Mouse (Mus musculus) CH12.LX (cell line): ENCODE measurements around the gene Rab43. TPM values are rescaled to one million over a fixed set of nuclear protein-coding genes. Genes with fewer than 3 reads are reported as not detected.

Experiments used
- DNase-seq: peaks from one replicate; pipeline ENCODE4 v3.0.0-alpha.2; 2013; ENCODE audit errors: extremely low read depth
- H3K27ac ChIP-seq: 2 replicates; pipeline ENCODE4 v1.5.1; 2012; ENCODE audit warnings: low read depth, mild to moderate bottlenecking, control low read depth, moderate library complexity; ENCODE audit not compliant: insufficient read depth
- H3K27me3 ChIP-seq: replicated peaks from 2 replicates; pipeline ENCODE3; 2012; ENCODE audit warnings: inconsistent platforms
- H3K36me3 ChIP-seq, 2 experiments: replicated peaks in 1 of 2; 2 replicates each; pipeline versions ENCODE3 to v1.6.1; 2012; ENCODE audit warnings: inconsistent platforms in 1 of 2, low read length in 1 of 2, mild to moderate bottlenecking in 1 of 2, mixed read lengths in 1 of 2, moderate library complexity in 1 of 2; ENCODE audit not compliant: control insufficient read depth in 1 of 2, insufficient read depth in 1 of 2
- H3K4me1 ChIP-seq, 2 experiments: 2 replicates each; pipeline ENCODE4 v1.6.1; 2012; ENCODE audit warnings: inconsistent platforms in 1 of 2, moderate library complexity in 1 of 2; ENCODE audit not compliant: insufficient read depth in 2 of 2, control insufficient read depth in 1 of 2
- H3K4me2 ChIP-seq: 2 replicates; pipeline ENCODE4 v1.6.1; 2012; ENCODE audit warnings: low read depth, mild to moderate bottlenecking, control low read depth; ENCODE audit not compliant: poor library complexity, insufficient read depth, severe bottlenecking
- H3K4me3 ChIP-seq, 3 experiments: fragments of 150-350 bp in 1 of 3; sonication (generic) in 1 of 3; replicated peaks in 1 of 3; 2 replicates each; pipeline versions ENCODE3 to v1.5.1; 2011 to 2012; ENCODE audit warnings: low read depth in 2 of 3, low read length in 2 of 3, mild to moderate bottlenecking in 2 of 3, moderate library complexity in 2 of 3, control low read depth in 1 of 3, improper control_type of control experiment in 1 of 3, inconsistent platforms in 1 of 3, mixed read lengths in 1 of 3; ENCODE audit not compliant: poor library complexity in 1 of 3
- H3K79me2 ChIP-seq: replicated peaks from 2 replicates; pipeline ENCODE4 v1.6.1; 2012; ENCODE audit warnings: mild to moderate bottlenecking, moderate library complexity; ENCODE audit not compliant: control insufficient read depth, poor library complexity, insufficient read depth, severe bottlenecking; ENCODE audit errors: extremely low read depth
- H3K9ac ChIP-seq: 2 replicates; pipeline ENCODE4 v1.6.1; 2012; ENCODE audit warnings: low read depth, mild to moderate bottlenecking, control low read depth, moderate library complexity; ENCODE audit not compliant: insufficient read depth
- H3K9me3 ChIP-seq: replicated peaks from 2 replicates; pipeline ENCODE3; 2012; ENCODE audit warnings: low read length, inconsistent platforms, mixed read lengths
- CHD1 ChIP-seq: IDR thresholded peaks from 2 replicates; pipeline ENCODE4 v1.6.1; 2012; ENCODE audit warnings: low read depth, low read length, improper control_type of control experiment, inconsistent platforms
- CHD2 ChIP-seq: IDR thresholded peaks from 2 replicates; pipeline ENCODE4 v1.6.1; 2011; ENCODE audit warnings: low read length, improper control_type of control experiment
- ETS1 ChIP-seq: conservative IDR thresholded peaks from 2 replicates; pipeline ENCODE4 v1.6.1; 2012; ENCODE audit warnings: low read depth, mild to moderate bottlenecking, inconsistent platforms, low read length, improper control_type of control experiment, moderate library complexity
- GABPA ChIP-seq: IDR thresholded peaks from 2 replicates; pipeline ENCODE4 v1.6.1; 2012; ENCODE audit warnings: low read depth, low read length, improper control_type of control experiment, inconsistent platforms; ENCODE audit not compliant: insufficient replicate concordance
- KAT2A ChIP-seq: IDR thresholded peaks from 2 replicates; pipeline ENCODE4 v1.6.1; 2012; ENCODE audit warnings: low read length, improper control_type of control experiment, inconsistent platforms; ENCODE audit not compliant: insufficient replicate concordance
- MAFK ChIP-seq: IDR thresholded peaks from 2 replicates; pipeline ENCODE4 v1.6.1; 2011; ENCODE audit warnings: low read length, improper control_type of control experiment; ENCODE audit not compliant: insufficient replicate concordance
- MEF2A ChIP-seq: IDR thresholded peaks from 2 replicates; pipeline ENCODE4 v1.6.1; 2014; ENCODE audit warnings: low read depth, mild to moderate bottlenecking, inconsistent platforms, low read length, improper control_type of control experiment, borderline replicate concordance
- MXI1 ChIP-seq: IDR thresholded peaks from 2 replicates; pipeline ENCODE4 v1.6.1; 2011; ENCODE audit warnings: mild to moderate bottlenecking, low read depth, low read length, improper control_type of control experiment
- POLR2A ChIP-seq: IDR thresholded peaks from 2 replicates; pipeline ENCODE4 v1.6.1; 2011; ENCODE audit warnings: low read depth, mild to moderate bottlenecking, improper control_type of control experiment, low read length
- RAD21 ChIP-seq: IDR thresholded peaks from 2 replicates; pipeline ENCODE4 v1.6.1; 2011; ENCODE audit warnings: low read depth, mild to moderate bottlenecking, low read length, improper control_type of control experiment, moderate library complexity
- RCOR1 ChIP-seq: conservative IDR thresholded peaks from 2 replicates; pipeline ENCODE4 v1.6.1; 2012; ENCODE audit warnings: low read depth, mild to moderate bottlenecking, inconsistent platforms, low read length, improper control_type of control experiment
- SIN3A ChIP-seq: IDR thresholded peaks from 2 replicates; pipeline ENCODE4 v1.6.1; 2012; ENCODE audit warnings: low read length, improper control_type of control experiment, inconsistent platforms
- TBP ChIP-seq: conservative IDR thresholded peaks from 2 replicates; pipeline ENCODE4 v1.6.1; 2011; ENCODE audit warnings: low read depth, low read length, improper control_type of control experiment
- USF1 ChIP-seq: IDR thresholded peaks from 2 replicates; pipeline ENCODE4 v1.6.1; 2014; ENCODE audit warnings: low read depth, mild to moderate bottlenecking, inconsistent platforms, low read length, improper control_type of control experiment
- USF2 ChIP-seq: conservative IDR thresholded peaks from 2 replicates; pipeline ENCODE4 v1.6.1; 2011; ENCODE audit warnings: low read depth, low read length, improper control_type of control experiment
- ZC3H11A ChIP-seq: IDR thresholded peaks from 2 replicates; pipeline ENCODE4 v1.6.1; 2012; ENCODE audit warnings: low read depth, mild to moderate bottlenecking, inconsistent platforms, low read length, improper control_type of control experiment
- ZKSCAN1 ChIP-seq: IDR thresholded peaks from 2 replicates; pipeline ENCODE4 v1.6.1; 2012; ENCODE audit warnings: low read depth, inconsistent platforms, low read length, improper control_type of control experiment, borderline replicate concordance
- ZMIZ1 ChIP-seq: IDR thresholded peaks from 2 replicates; pipeline ENCODE4 v1.6.1; 2012; ENCODE audit warnings: low read depth, mild to moderate bottlenecking, inconsistent platforms, low read length, improper control_type of control experiment
- ZNF384 ChIP-seq: IDR thresholded peaks from 2 replicates; pipeline ENCODE4 v1.6.1; 2012; ENCODE audit warnings: low read depth, low read length, improper control_type of control experiment, inconsistent platforms
- dilution Hi-C: fragments of 300-500 bp; cut with MboI; formaldehyde crosslinking; loops from 2 replicates; pipeline ENCODE4 v1.14.3; 2020; ENCODE audit warnings: low sequenced_read_pairs; ENCODE audit not compliant: extremely low pct_unique_long_range_greater_than_20kb, extremely low pct_ligation_motif_present
- in situ Hi-C: fragments of 300-500 bp; cut with MboI; formaldehyde crosslinking; loops from 3 replicates; pipeline ENCODE4 v1.14.3; 2019; ENCODE audit warnings: low sequenced_read_pairs, low pct_ligation_motif_present, low pct_unique_long_range_greater_than_20kb, mixed read lengths
- polyA plus RNA-seq: library from polyadenylated mRNA; unstranded; fragments of >175 nt; gene quantifications from 2 replicates; pipeline ENCODE4 v1.2.1, GENCODE M21; 2012; ENCODE audit warnings: low read depth; ENCODE audit not compliant: insufficient read length
- total RNA-seq, 2 experiments: library from RNA; depleted of rRNA; stranded (reverse); fragments of 300-350 nt in 1 of 2; fragments of >200 nt in 1 of 2; gene quantifications; 2 replicates each; pipeline ENCODE4 v1.2.3; 2012 to 2014

The Rab43 gene
- total and polyA plus RNA-seq, 3 experiments: 4.3 to 23.4 (median 10.3) TPM

GRCm38 (mm10) chr6:87739898-87740297 is 72.1 kb downstream of the Rab43 start:
- H3K9ac ChIP-seq: no peak overlapping the region
- DNase-seq: no peak
- H3K4me1 ChIP-seq: peaks cover 19 to 28% of the 10 kb centered on the region in 2 experiments
- H3K4me2 ChIP-seq: no peak overlapping the region
- no peak for TF ChIP-seq CHD2
- no peak for TF ChIP-seq ZNF384
- TF ChIP-seq ETS1: no peak
- no peak for TF ChIP-seq MAFK
- no peak for TF ChIP-seq TBP
- no peak for TF ChIP-seq CHD1
- TF ChIP-seq POLR2A: no peak
- TF ChIP-seq MXI1: no peak
- no peak for TF ChIP-seq USF2
- TF ChIP-seq ZC3H11A: no peak
- no peak for TF ChIP-seq RAD21
- TF ChIP-seq ZKSCAN1: no peak
- TF ChIP-seq ZMIZ1: no peak
- no peak for TF ChIP-seq MEF2A
- TF ChIP-seq SIN3A: no peak
- TF ChIP-seq KAT2A: no peak
- no peak for TF ChIP-seq USF1
- TF ChIP-seq RCOR1: no peak
- TF ChIP-seq GABPA: no peak
- no peak overlapping the region for H3K27ac ChIP-seq
- H3K27me3 ChIP-seq: no peaks in the 10 kb centered on the region
- no peaks in the 10 kb centered on the region for H3K79me2 ChIP-seq
- H3K9me3 ChIP-seq: no peaks in the 10 kb centered on the region
- no peaks in the 10 kb centered on the region for H3K36me3 ChIP-seq
- no peak overlapping the region for H3K4me3 ChIP-seq
- in situ Hi-C loops: no loop called here
- dilution Hi-C loops: no loop called here

Other genes with a start within 250 kb of the Rab43 start
- gene Prokr1, start 221.4 kb downstream of the Rab43 start, total RNA-seq (2012; rRNA removed): 0.08 TPM in 2 replicates
- not detected in 2 replicates for gene Prokr1, start 221.4 kb downstream of the Rab43 start, total RNA-seq (2014; rRNA removed)
- gene Prokr1, start 221.4 kb downstream of the Rab43 start, polyA plus RNA-seq: 0.14 TPM in 1 of 2 replicates, not detected in the other
- 9.1 and 10.3 TPM in 2 replicates for gene Aplf, start 140.0 kb downstream of the Rab43 start, total RNA-seq (2012; rRNA removed)
- gene Aplf, start 140.0 kb downstream of the Rab43 start, total RNA-seq (2014; rRNA removed): 13.8 and 15.8 TPM in 2 replicates
- 11.1 and 11.9 TPM in 2 replicates for gene Aplf, start 140.0 kb downstream of the Rab43 start, polyA plus RNA-seq
- not detected in 2 replicates for gene Efcc1, start 81.3 kb downstream of the Rab43 start, total RNA-seq (2012; rRNA removed)
- gene Efcc1, start 81.3 kb downstream of the Rab43 start, total RNA-seq (2014; rRNA removed): not detected in 2 replicates
- gene Efcc1, start 81.3 kb downstream of the Rab43 start, polyA plus RNA-seq: 0.14 and 0.18 TPM in 2 replicates
- gene Gp9, start 34.1 kb downstream of the Rab43 start, total RNA-seq (2012; rRNA removed): not detected in 2 replicates
- not detected in 2 replicates for gene Gp9, start 34.1 kb downstream of the Rab43 start, total RNA-seq (2014; rRNA removed)
- gene Gp9, start 34.1 kb downstream of the Rab43 start, polyA plus RNA-seq: not detected in 2 replicates
- 13.0 and 15.7 TPM in 2 replicates for gene Gm45140, start 23.6 kb upstream of the Rab43 start, total RNA-seq (2012; rRNA removed)
- gene Gm45140, start 23.6 kb upstream of the Rab43 start, total RNA-seq (2014; rRNA removed): 4.3 and 5.5 TPM in 2 replicates
- gene Gm45140, start 23.6 kb upstream of the Rab43 start, polyA plus RNA-seq: 25.7 and 37.6 TPM in 2 replicates
- gene Isy1, start 26.6 kb upstream of the Rab43 start, total RNA-seq (2012; rRNA removed): 43.8 and 67.7 TPM in 2 replicates
- 77.4 and 84.2 TPM in 2 replicates for gene Isy1, start 26.6 kb upstream of the Rab43 start, total RNA-seq (2014; rRNA removed)
- 140 and 204 TPM in 2 replicates for gene Isy1, start 26.6 kb upstream of the Rab43 start, polyA plus RNA-seq
- gene Cnbp, start 38.9 kb upstream of the Rab43 start, total RNA-seq (2012; rRNA removed): 558 and 652 TPM in 2 replicates
- gene Cnbp, start 38.9 kb upstream of the Rab43 start, total RNA-seq (2014; rRNA removed): 838 and 876 TPM in 2 replicates
- gene Cnbp, start 38.9 kb upstream of the Rab43 start, polyA plus RNA-seq: 649 and 743 TPM in 2 replicates
- gene Copg1, start 75.7 kb upstream of the Rab43 start, total RNA-seq (2012; rRNA removed): 85.1 and 99.3 TPM in 2 replicates
- gene Copg1, start 75.7 kb upstream of the Rab43 start, total RNA-seq (2014; rRNA removed): 75.6 and 78.3 TPM in 2 replicates
- gene Copg1, start 75.7 kb upstream of the Rab43 start, polyA plus RNA-seq: 81.3 and 91.9 TPM in 2 replicates
- gene Hmces, start 101.8 kb upstream of the Rab43 start, total RNA-seq (2012; rRNA removed): 8.4 and 11.8 TPM in 2 replicates
- gene Hmces, start 101.8 kb upstream of the Rab43 start, total RNA-seq (2014; rRNA removed): 0.31 and 0.73 TPM in 2 replicates
- 0.99 and 1.4 TPM in 2 replicates for gene Hmces, start 101.8 kb upstream of the Rab43 start, polyA plus RNA-seq
- gene H1fx, start 169.5 kb upstream of the Rab43 start, total RNA-seq (2012; rRNA removed): 0.08 TPM in 1 of 2 replicates, not detected in the other
- not detected in 2 replicates for gene H1fx, start 169.5 kb upstream of the Rab43 start, total RNA-seq (2014; rRNA removed)
- not detected in 2 replicates for gene H1fx, start 169.5 kb upstream of the Rab43 start, polyA plus RNA-seq
- 58.6 and 64.1 TPM in 2 replicates for gene Rab7, start 233.1 kb upstream of the Rab43 start, total RNA-seq (2012; rRNA removed)
- 56.4 and 68.9 TPM in 2 replicates for gene Rab7, start 233.1 kb upstream of the Rab43 start, total RNA-seq (2014; rRNA removed)
- gene Rab7, start 233.1 kb upstream of the Rab43 start, polyA plus RNA-seq: 361 and 367 TPM in 2 replicates